Mouse (Mus musculus): ENCODE measurements at regions not wholly inside any gene's neighbourhood (a gene's known extent, or its start where the extent isn't known, plus 50 kb on each side); places are given as distances from the start of the nearest gene placed in this dataset.

DNA sequence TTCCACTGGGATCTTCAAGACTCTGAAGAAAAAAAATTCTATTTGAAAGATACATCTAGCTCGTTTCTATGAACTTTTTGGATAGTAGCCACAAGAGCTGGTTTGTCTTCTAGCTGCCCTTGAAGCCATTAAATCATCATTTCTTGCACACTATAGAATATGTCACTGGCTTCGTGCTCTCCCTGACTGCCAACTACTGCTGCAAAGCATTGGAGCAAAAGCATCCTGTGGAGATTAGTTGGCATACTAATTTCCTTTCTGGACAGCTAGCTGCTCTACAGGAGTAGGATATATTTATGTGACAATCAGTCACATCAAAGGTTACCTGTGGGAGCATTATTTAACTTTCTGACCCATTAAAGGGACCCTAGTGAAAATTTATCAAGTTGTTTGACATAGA, 243.1 kb downstream of the Pdgfc start:
- DNase-seq (ENCODE audit: extremely low spot score in 1 of 2, low spot score in 2 of 2) = no peak
- Histone ChIP-seq H3K4me3 (no peak overlapping the region), H3K27ac (no peak overlapping the region)
- intact Hi-C loops (cut with DNase I) = no loop called here
- no peak for TF ChIP-seq CTCF (IDR thresholded peaks at IDR 0.05)

DNA sequence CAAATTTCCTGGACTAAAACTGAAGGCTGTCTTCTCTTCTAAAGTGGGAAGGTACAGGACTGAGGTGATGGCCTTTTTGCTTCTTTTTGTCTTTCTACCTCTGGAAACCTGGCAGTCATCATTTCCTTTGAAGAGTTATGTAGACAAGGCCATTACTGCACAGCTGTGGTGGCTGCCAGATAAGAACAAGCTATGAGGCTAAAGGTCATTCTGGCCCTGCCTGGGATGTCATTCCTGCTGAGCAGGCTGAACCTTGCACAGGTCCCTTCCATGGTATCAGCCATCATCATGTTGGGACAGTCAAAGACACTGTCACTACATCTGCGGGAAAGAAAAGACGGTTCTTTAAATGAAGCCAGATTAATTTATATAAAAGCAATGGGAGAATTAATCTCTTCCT, 253.5 kb downstream of the Pdgfc start:
- Histone ChIP-seq H3K4me3 (no peak overlapping the region), H3K27ac (no peak overlapping the region)
- TF ChIP-seq CTCF (IDR thresholded peaks at IDR 0.05) = no peak
- intact Hi-C loops (cut with DNase I) = no loop called here
- DNase-seq (ENCODE audit: extremely low spot score in 1 of 2, low spot score in 2 of 2) = no peak

DNA sequence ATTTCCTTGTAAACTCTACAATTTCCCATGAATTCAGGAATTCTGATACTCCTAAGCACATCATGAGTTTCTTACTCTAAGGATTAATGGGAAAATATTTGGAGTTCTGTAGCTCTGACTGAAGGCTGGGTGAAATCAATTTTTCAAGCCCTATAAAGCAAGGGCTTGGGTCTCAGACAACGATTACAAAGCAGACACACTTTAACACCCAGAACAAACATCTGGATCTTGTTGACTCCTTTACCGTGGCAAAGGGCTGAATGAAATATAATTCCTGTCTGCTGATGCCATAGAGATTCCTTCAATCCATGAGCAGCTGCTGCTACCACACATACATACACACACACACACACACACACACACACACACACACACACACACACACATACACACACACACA, 256.2 kb downstream of the Pdgfc start:
- no peak for TF ChIP-seq CTCF (IDR thresholded peaks at IDR 0.05)
- no peak for DNase-seq (ENCODE audit: extremely low spot score in 1 of 2, low spot score in 2 of 2)
- intact Hi-C loops (cut with DNase I) = no loop called here
- H3K27ac ChIP-seq = no peak overlapping the region
- no peak overlapping the region for H3K4me3 ChIP-seq

DNA sequence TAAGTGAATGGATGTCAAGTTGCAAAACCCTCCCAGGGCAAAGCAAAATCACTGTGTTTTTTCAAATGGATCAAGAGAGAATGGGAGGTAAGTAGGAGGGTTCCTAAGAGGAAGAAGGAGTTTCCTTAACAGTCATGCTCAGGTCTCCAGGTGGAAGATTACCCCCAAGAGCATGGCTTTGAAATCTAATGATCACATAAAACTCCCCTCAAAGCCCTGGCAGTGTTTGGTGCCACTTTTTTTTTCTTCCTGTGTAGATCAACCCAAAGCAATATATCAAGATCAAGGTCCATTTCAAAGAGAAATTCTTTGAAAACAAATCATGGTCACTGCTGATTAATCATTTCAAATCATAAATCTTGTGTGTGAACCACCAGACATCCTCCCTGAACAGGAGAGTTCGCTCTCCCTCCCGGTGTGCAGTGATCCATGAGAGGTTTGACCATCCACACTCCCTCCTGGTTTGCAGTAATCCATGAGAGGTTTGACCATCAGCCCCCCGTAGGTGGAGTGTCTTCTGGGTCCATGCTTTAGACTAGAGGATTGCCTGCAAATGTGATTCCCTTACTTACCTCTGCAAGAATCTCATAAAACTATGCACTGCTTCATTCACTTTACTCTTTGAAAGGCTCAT, 257.1 kb downstream of the Pdgfc start:
- no peak for DNase-seq (ENCODE audit: extremely low spot score in 1 of 2, low spot score in 2 of 2)
- TF ChIP-seq CTCF (IDR thresholded peaks at IDR 0.05) = no peak
- Histone ChIP-seq H3K27ac (no peak overlapping the region), H3K4me3 (no peak overlapping the region)
- intact Hi-C loops (cut with DNase I) = no loop called here

DNA sequence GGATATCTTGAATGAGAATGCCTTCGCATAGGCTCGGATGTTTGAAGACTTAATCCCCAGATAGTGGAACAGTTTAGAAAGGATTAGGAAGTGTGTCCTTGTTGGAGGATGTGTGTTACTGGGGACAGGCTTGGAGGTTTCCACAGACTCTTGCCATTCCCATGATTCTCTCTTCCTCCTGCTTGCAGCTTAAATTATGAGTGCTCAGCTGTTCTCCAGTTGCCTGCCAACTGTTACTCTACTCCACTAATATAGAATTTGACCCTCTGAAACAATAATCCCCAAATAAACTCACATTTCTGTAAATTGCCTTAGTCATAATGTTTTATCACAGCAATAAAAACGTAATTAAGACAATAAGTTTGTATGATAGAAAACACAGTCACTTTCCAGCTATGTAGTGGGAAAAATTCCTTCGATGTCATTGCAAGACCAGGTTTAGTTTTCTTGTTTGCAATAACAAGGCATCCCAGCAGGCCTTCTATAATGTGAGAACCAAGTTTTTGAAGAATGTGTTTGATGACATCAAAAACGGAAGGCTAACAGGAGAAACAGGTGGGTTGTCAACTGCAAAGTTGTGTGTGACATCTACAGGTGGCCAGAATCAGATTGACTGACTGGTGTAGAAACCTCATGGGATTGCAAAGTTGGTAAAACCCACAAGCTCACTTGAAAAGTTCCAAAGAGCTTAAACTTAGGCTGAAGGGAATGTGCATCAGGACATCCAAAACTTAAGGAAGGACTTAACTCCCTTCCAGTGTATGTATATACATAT, 268.0 kb downstream of the Pdgfc start:
- intact Hi-C loops (cut with DNase I) = no loop called here
- H3K4me3 ChIP-seq = no peak overlapping the region
- TF ChIP-seq CTCF (IDR thresholded peaks at IDR 0.05) = no peak
- no peak overlapping the region for H3K27ac ChIP-seq
- no peak for DNase-seq (ENCODE audit: extremely low spot score in 1 of 2, low spot score in 2 of 2)

DNA sequence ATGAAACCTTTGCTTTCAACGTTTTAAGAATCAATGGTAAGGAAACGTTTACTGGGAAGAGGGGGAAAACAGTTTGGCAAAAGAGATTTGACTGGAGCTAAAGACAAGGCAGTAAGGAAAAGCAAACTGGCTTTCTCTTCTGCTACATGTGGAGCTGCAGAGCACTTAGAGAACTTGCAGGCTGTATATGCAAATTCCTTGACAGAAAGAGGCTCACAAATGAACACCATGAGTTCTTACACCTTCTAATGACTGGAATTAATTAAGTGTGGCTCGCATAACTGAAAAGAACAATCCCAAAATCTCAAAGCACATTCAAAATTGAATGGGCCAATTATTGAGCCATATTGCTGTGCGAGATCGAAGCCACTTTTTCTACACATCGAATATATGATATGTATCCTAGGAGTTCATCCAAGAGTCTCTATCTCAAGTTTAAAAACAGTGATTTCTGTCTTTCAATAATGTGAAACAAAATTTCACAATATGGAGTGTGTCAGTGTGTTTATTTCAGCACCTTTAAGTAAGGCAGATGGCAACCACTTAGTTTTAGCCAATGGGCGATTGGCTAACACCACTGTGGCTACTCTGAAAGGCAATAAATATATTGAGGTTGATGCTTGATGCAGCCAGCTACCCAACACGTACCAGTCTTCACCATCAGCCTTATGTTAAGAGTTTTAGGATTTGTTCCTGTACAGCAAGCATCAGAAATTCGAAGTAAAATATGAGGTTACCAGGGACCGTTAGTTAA, 269.4 kb downstream of the Pdgfc start:
- TF ChIP-seq CTCF (IDR thresholded peaks at IDR 0.05) = no peak
- Histone ChIP-seq H3K27ac (no peak overlapping the region), H3K4me3 (no peak overlapping the region)
- DNase-seq (ENCODE audit: extremely low spot score in 1 of 2, low spot score in 2 of 2) = no peak
- intact Hi-C loops (cut with DNase I) = no loop called here

DNA sequence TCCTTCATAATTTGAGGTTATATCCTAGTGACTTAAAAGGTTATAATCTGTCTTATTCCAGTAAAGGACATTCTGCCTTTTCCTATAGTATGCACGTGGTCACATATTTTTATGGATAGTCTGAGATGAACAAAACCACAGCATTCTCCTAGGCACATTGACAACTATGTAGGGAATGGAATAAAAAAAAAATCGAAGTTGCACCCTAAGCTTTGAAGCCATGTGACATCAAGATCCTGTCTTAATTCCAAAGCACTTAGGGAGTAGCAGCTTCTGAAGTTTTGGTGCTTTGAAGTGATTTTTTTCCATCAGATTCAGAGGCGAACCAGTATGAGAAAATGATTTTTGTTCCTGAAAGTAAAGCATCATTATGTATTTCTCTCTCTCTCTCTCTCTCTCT, 290.6 kb downstream of the Pdgfc start:
- TF ChIP-seq CTCF (IDR thresholded peaks at IDR 0.05) = no peak
- H3K27ac ChIP-seq = no peak overlapping the region
- no peak for DNase-seq (ENCODE audit: extremely low spot score in 1 of 2, low spot score in 2 of 2)
- intact Hi-C loops (cut with DNase I) = no loop called here
- H3K4me3 ChIP-seq = no peak overlapping the region

DNA sequence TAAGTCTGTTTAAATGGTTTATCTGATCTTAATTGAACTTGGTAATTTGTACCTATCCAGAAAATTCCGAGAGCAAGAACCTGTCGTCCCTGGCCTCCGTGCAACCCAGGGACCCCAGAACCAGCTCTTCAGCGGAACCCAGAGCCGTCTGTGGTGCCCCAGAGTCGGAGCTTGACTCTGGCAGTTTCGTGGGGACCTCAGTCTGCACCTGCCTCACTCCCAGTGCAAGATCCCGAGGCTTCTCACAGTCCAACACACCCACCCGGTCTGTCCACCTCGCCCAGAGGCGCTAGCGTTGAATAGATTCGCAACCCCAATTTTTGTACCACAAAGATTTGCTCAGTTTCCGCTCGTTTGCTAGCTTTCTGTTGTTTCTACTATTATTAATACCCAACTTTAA, 315.5 kb downstream of the Pdgfc start:
- Histone ChIP-seq H3K4me3 (no peak overlapping the region), H3K27ac (no peak overlapping the region)
- TF ChIP-seq CTCF (IDR thresholded peaks at IDR 0.05) = no peak
- intact Hi-C loops (cut with DNase I) = loop anchor here (10.0 kb wide), 1 partner anchor 433 kb away; no protein-coding TSS in a partner anchor
- no peak for DNase-seq (ENCODE audit: extremely low spot score in 1 of 2, low spot score in 2 of 2)

DNA sequence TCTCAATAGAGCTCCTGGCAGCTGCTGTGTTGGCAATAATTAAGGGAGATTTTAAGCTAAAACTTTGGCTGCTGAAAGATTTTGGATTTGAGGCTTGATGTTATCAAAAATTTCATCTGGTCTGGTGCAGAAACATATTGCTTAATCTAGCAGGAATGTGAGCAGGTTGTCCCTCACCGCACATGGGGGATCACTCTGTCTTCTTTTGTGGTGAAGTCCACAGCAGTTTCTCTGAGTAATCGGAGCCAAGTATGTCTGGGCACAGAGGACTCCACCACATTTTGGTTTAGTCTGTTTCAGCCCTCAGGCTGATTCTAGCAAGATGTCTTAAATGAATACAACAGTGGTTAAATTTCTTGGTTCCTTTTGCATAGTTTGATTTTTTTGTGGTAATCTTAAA, 331.7 kb downstream of the Pdgfc start:
- Histone ChIP-seq H3K27ac (no peak overlapping the region), H3K4me3 (no peak overlapping the region)
- no peak for DNase-seq (ENCODE audit: extremely low spot score in 1 of 2, low spot score in 2 of 2)
- intact Hi-C loops (cut with DNase I) = no loop called here
- TF ChIP-seq CTCF (IDR thresholded peaks at IDR 0.05) = no peak

DNA sequence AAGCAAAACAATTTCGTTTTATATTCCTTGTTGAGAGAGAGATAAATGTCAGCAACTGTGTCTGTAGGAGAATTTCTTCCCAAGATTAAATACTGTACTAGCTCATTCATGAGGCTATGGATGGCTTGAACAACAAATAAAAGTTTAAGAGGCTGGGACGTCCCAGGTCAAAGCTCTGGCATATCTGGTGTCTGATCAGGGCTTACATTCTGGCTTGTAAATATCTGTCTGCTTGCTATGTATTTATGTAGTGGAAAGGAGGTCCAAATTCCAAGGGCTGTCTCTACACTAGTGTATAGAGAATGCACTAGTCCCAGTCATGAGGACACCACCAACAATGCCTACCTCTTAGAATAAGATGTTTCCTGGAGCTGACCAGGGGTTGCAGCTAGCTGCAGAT, 332.4 kb downstream of the Pdgfc start:
- DNase-seq (ENCODE audit: extremely low spot score in 1 of 2, low spot score in 2 of 2) = no peak
- intact Hi-C loops (cut with DNase I) = no loop called here
- no peak for TF ChIP-seq CTCF (IDR thresholded peaks at IDR 0.05)
- Histone ChIP-seq H3K4me3 (no peak overlapping the region), H3K27ac (no peak overlapping the region)

DNA sequence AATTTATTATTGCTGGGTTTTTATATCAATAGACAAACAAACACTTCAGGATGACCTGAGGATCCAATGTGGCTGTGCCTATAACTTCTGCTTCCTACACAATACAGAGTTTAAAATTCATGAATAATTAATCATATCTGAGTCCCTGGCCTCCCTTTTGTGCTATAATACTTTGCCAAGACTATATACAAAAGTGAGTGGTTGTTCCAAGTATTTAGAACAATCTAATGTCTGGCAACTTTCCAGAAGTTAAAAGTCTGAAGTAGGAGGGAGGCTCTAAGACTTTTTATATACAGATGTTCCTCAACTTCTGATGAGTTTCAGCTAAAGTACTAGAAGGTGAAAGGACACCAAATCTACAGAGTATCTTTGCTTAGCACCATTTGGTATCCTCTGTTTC, 333.5 kb downstream of the Pdgfc start:
- intact Hi-C loops (cut with DNase I) = no loop called here
- Histone ChIP-seq H3K4me3 (no peak overlapping the region), H3K27ac (no peak overlapping the region)
- TF ChIP-seq CTCF (IDR thresholded peaks at IDR 0.05) = no peak
- no peak for DNase-seq (ENCODE audit: extremely low spot score in 1 of 2, low spot score in 2 of 2)

DNA sequence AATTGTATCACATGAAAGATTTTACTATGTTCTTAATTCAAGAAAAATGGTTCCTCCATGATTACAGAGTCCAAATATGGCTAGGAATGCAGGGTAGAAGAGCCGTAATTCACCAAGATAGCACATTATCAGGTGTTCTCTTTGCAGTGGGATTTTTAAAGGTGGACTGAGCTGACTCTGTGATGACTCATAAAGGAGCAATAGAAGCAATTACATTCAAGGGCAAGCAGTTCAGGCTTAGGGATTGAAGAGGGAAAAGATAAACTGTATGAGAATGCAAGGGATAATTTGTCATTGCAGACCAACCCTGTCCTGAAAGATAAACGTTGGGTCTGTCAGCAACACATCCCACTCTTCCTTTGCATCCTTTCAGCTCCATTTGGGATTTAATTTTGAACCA, 339.8 kb downstream of the Pdgfc start:
- DNase-seq (ENCODE audit: extremely low spot score in 1 of 2, low spot score in 2 of 2) = no peak
- no peak overlapping the region for H3K27ac ChIP-seq
- intact Hi-C loops (cut with DNase I) = no loop called here
- no peak for TF ChIP-seq CTCF (IDR thresholded peaks at IDR 0.05)
- no peak overlapping the region for H3K4me3 ChIP-seq

All from left cerebral cortex, adult 2 months (tissue).